Mouse (Mus musculus): ENCODE results near the gene Ccnt1. TPM values are rescaled to one million over a fixed set of nuclear protein-coding genes. Genes with fewer than 3 reads are reported as not detected.
A peak's percentile ranks its signal among the peaks of the same experiment; 100 is the strongest.

Ccnt1 gene
- polyA plus RNA-seq, 1 experiment from 2014 or later: 33.2 TPM

GRCm38 (mm10) chr15:98608058-98608783 is 37.5 kb upstream of the Ccnt1 start:
- WGBS: 9% methylated on average over 10 of the region's 10 CpGs
- Histone ChIP-seq H3K4me3 (peak overlapping the region; percentile 65), H3K27me3 (no peaks in the 10 kb centered on the region), H3K36me3 (peaks cover 12% of the 10 kb centered on the region; the same call in 1 of the 2 replicates), H3K4me2 (peak overlapping the region; percentile 78), H3K9me3 (replicated peaks) (no peaks in the 10 kb centered on the region), H3K4me1 (replicated peaks) (peaks cover 41% of the 10 kb centered on the region), H3K9ac (peak overlapping the region; percentile 93), H3K27ac (peak overlapping the region; percentile 97)
- no peak for ATAC-seq (replicated peaks; ENCODE audit: insufficient number of reproducible peaks, insufficient read depth, low FRiP score, low read depth)

DNA sequence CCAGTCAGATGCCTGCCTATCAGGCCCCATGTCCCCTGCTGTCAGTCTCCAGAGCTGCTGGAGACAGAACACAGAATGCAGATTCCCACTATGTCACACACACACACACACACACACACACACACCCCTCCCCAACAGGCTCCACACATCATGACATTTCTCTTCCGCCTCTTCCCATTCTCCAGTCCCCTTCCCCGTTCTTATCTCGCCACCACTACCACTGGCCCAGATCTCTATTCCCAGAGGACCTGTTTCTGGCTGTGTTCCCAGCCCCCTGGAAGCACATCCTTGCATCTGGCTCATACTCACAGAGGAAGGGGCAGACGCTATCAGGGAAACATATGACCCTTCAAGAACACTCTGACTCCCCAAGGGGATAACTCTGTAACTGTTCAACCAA is 36.8 kb upstream of the Ccnt1 start:
- Histone ChIP-seq H3K4me3 (peak overlapping the region; percentile 65), H3K4me2 (peak overlapping the region; percentile 78), H3K9me3 (replicated peaks) (no peaks in the 10 kb centered on the region), H3K4me1 (replicated peaks) (peaks cover 48% of the 10 kb centered on the region), H3K27me3 (no peaks in the 10 kb centered on the region), H3K9ac (peak overlapping the region; percentile 93), H3K36me3 (peaks cover 13% of the 10 kb centered on the region; the same call in 1 of the 2 replicates), H3K27ac (peak overlapping the region; percentile 97)
- 6% methylated on average over 4 of the region's 4 CpGs for WGBS
- ATAC-seq (replicated peaks; ENCODE audit: insufficient number of reproducible peaks, insufficient read depth, low FRiP score, low read depth): peak; percentile 78

- Histone ChIP-seq H3K4me3 (peak overlapping the region; percentile 65), H3K36me3 (peaks cover 13% of the 10 kb centered on the region; the same call in 1 of the 2 replicates), H3K4me2 (peak overlapping the region; percentile 78), H3K9ac (peak overlapping the region; percentile 53), H3K4me1 (replicated peaks) (peaks cover 55% of the 10 kb centered on the region), H3K27ac (peak overlapping the region; percentile 97), H3K27me3 (no peaks in the 10 kb centered on the region), H3K9me3 (replicated peaks) (no peaks in the 10 kb centered on the region)
- no peak for ATAC-seq (replicated peaks; ENCODE audit: insufficient number of reproducible peaks, insufficient read depth, low FRiP score, low read depth)
- 31% methylated on average over 9 of the region's 9 CpGs for WGBS
These were observed 36.0 kb upstream of the Ccnt1 start for GRCm38 (mm10) chr15:98606739-98607138.

- H3K4me3 ChIP-seq: peak overlapping the region; percentile 65
- no peak; the same call in 1 of the 2 replicates for ATAC-seq (replicated peaks; ENCODE audit: insufficient number of reproducible peaks, insufficient read depth, low FRiP score, low read depth)
- no peaks in the 10 kb centered on the region for H3K27me3 ChIP-seq
- no peaks in the 10 kb centered on the region for H3K9me3 ChIP-seq (replicated peaks)
- 22% methylated on average over 12 of the region's 12 CpGs for WGBS
- H3K4me2 ChIP-seq: peak overlapping the region; percentile 78
- peaks cover 62% of the 10 kb centered on the region for H3K4me1 ChIP-seq (replicated peaks)
- peaks cover 13% of the 10 kb centered on the region; the same call in 1 of the 2 replicates for H3K36me3 ChIP-seq
- peak overlapping the region; percentile 97 for H3K27ac ChIP-seq
- H3K9ac ChIP-seq: peak overlapping the region; percentile 53
These were observed 35.4 kb upstream of the Ccnt1 start for GRCm38 (mm10) chr15:98606051-98606536.

DNA sequence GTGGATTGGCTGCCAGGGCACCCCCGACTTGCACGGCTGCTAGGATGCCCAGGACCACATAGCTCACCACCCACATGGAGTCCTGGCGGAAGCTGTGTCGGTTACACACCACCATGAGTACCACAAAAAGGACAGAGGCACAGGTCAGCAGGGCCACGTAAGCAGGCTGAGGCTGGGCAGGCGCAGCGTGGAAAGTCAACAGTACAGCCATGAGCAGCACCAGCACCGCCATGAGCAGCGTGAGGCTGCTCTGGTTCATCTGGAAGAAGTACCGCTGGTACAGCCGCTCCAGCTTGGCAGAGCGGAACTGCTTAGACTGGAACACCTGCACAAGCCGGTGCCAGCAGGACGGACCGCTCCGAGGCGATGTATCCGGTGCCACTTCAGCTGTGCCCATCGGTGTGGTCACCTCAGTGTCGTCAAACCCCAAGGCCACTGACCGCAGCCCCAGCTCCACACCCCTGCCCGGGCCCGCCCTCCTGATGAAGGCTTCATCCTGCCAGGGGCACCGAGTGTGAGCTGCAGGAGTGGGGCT is 33.4 kb upstream of the Ccnt1 start:
- Histone ChIP-seq H3K9ac (peak overlapping the region; percentile 28; the same call in 1 of the 2 replicates), H3K27ac (peak overlapping the region; percentile 97), H3K4me2 (peak overlapping the region; percentile 78), H3K9me3 (replicated peaks) (no peaks in the 10 kb centered on the region), H3K27me3 (no peaks in the 10 kb centered on the region), H3K4me1 (replicated peaks) (peaks cover 76% of the 10 kb centered on the region), H3K36me3 (peaks cover 32% of the 10 kb centered on the region), H3K4me3 (peak overlapping the region; percentile 65)
- 83% methylated on average over 24 of the region's 24 CpGs for WGBS
- no peak for ATAC-seq (replicated peaks; ENCODE audit: insufficient number of reproducible peaks, insufficient read depth, low FRiP score, low read depth)

DNA sequence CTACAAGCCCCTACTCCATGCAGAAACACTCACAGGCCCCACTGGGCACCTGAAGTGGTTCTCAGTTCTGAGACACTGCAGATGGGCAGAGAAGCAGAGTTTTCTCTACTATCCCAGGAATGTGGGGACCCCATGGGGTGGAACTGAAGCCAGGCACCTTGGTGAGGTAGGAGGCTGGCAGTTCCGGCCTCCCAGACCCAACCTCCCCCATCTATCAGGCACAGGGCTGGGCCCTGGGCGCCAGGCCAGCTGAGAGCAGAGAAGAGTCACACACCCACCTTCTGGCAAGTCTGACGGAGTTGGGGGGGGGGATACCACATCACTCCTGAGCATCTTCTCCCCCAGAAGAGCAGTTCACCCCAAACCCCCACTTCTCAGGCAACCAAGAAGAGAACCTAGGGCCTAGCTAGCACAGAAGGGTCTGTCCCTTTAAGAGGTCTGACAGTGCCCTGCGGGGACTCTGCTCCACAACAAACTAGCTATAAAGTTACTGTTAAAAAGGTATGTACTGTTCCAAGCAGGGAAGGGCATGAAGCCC is 32.3 kb upstream of the Ccnt1 start:
- peak overlapping the region; percentile 78 for H3K4me2 ChIP-seq
- peak overlapping the region; percentile 28 for H3K9ac ChIP-seq
- no peaks in the 10 kb centered on the region for H3K27me3 ChIP-seq
- peaks cover 43% of the 10 kb centered on the region for H3K36me3 ChIP-seq
- H3K4me1 ChIP-seq (replicated peaks): peaks cover 76% of the 10 kb centered on the region
- H3K27ac ChIP-seq: peak overlapping the region; percentile 97
- no peaks in the 10 kb centered on the region for H3K9me3 ChIP-seq (replicated peaks)
- WGBS: 15% methylated on average over 4 of the region's 4 CpGs
- peak overlapping the region; percentile 65 for H3K4me3 ChIP-seq
- ATAC-seq (replicated peaks; ENCODE audit: insufficient number of reproducible peaks, insufficient read depth, low FRiP score, low read depth): no peak

DNA sequence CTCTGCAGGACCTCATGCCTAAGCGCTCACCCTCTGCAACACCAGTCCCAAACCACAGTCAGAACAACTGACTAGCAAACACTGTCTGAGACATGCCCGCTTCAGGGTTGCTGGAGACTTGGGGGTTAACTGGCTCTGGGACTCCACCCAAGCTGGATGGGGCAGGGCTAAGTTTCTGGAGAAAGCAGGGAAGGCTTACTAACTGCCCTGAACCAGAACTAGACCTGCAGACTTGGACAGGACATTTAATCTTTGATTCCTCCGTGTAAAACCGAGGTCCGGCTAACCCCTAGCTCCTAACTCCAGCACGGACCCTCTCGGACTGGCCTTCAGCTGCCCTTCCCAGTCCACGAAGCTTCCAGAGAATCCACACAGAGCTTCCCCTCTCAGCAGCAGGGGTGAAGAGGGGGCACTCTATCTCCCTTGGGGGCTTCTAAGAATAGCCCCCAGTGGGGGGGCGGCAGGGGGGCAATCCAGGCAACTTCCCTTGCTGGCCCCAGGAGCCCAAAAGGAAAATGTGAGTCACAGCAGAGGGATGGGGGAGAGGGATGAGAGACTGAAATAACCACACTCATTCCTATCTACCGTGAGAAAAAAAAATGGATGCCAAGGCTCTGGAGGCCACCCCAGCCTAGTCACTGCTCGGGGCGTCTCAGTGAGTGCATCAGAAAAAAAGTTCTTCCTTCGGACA is 31.6 kb upstream of the Ccnt1 start:
- peak overlapping the region; percentile 65 for H3K4me3 ChIP-seq
- no peaks in the 10 kb centered on the region for H3K9me3 ChIP-seq (replicated peaks)
- H3K4me2 ChIP-seq: peak overlapping the region; percentile 78
- H3K9ac ChIP-seq: peak overlapping the region; percentile 28
- H3K36me3 ChIP-seq: peaks cover 50% of the 10 kb centered on the region
- peak; percentile 54 for ATAC-seq (replicated peaks; ENCODE audit: insufficient number of reproducible peaks, insufficient read depth, low FRiP score, low read depth)
- WGBS: 19% methylated on average over 13 of the region's 13 CpGs
- no peaks in the 10 kb centered on the region for H3K27me3 ChIP-seq
- peak overlapping the region; percentile 97 for H3K27ac ChIP-seq
- H3K4me1 ChIP-seq (replicated peaks): peaks cover 75% of the 10 kb centered on the region

DNA sequence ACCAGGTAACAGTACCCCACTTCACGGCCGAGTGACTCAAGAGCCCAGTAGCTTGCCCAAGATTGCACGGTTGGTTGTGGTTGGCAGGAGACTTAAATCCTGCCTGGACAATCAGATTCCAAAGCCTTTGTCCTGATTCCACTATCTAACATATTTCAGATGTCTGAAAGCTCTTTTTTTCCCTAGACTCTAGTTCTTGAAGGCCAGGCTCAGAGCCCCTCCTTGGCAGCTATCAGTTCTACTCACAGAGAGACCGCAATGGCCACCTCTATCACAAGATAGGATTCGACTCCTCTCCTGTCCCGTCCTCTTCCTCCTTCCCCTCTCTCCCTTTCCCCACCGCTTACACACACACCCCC is 31.1 kb upstream of the Ccnt1 start:
- Histone ChIP-seq H3K9me3 (replicated peaks) (no peaks in the 10 kb centered on the region), H3K4me2 (peak overlapping the region; percentile 78), H3K4me1 (replicated peaks) (peaks cover 69% of the 10 kb centered on the region), H3K9ac (peak overlapping the region; percentile 28), H3K36me3 (peaks cover 55% of the 10 kb centered on the region), H3K4me3 (peak overlapping the region; percentile 65), H3K27ac (peak overlapping the region; percentile 97), H3K27me3 (no peaks in the 10 kb centered on the region)
- 23% methylated on average over 7 of the region's 7 CpGs for WGBS
- no peak for ATAC-seq (replicated peaks; ENCODE audit: insufficient number of reproducible peaks, insufficient read depth, low FRiP score, low read depth)

GRCm38 (mm10) chr15:98600036-98600709 is 29.4 kb upstream of the Ccnt1 start:
- WGBS: 67% methylated on average over 12 of the region's 12 CpGs
- peaks cover 72% of the 10 kb centered on the region for H3K36me3 ChIP-seq
- H3K9ac ChIP-seq: no peak overlapping the region
- no peaks in the 10 kb centered on the region for H3K27me3 ChIP-seq
- no peak overlapping the region for H3K4me2 ChIP-seq
- peaks cover 54% of the 10 kb centered on the region for H3K4me1 ChIP-seq (replicated peaks)
- no peaks in the 10 kb centered on the region for H3K9me3 ChIP-seq (replicated peaks)
- H3K4me3 ChIP-seq: no peak overlapping the region
- H3K27ac ChIP-seq: no peak overlapping the region
- no peak for ATAC-seq (replicated peaks; ENCODE audit: insufficient number of reproducible peaks, insufficient read depth, low FRiP score, low read depth)

GRCm38 (mm10) chr15:98596609-98597008 is 25.9 kb upstream of the Ccnt1 start:
- H3K9ac ChIP-seq: no peak overlapping the region
- WGBS: 88% methylated on average over 14 of the region's 14 CpGs
- H3K27me3 ChIP-seq: no peaks in the 10 kb centered on the region

DNA sequence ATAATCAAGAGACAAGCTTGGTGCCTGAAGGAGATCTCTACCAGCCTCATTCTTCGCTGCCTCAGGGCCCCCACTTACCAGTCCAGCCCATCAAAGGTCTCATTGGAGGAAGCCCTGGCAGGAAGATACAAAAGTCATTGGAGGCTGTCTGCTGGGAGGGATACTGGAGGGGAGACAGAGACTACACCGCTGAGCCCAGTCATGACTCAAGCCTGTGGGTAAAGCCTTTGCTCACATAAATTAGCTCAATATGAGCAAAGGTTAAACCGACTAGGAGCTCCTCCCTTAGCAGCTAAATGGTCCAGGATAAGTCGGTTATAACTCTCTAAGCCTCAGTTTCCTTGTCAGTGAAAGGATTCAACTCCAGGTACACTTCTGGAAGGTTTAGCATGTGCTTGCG is 24.3 kb upstream of the Ccnt1 start:
- Histone ChIP-seq H3K27ac (no peak overlapping the region), H3K4me1 (replicated peaks) (peaks cover 4% of the 10 kb centered on the region), H3K9me3 (replicated peaks) (no peaks in the 10 kb centered on the region), H3K4me3 (no peak overlapping the region), H3K4me2 (no peak overlapping the region), H3K9ac (no peak overlapping the region), H3K27me3 (no peaks in the 10 kb centered on the region), H3K36me3 (peaks cover 99% of the 10 kb centered on the region)
- 86% methylated on average over 5 of the region's 5 CpGs for WGBS
- no peak for ATAC-seq (replicated peaks; ENCODE audit: insufficient number of reproducible peaks, insufficient read depth, low FRiP score, low read depth)

More at GRCm38 (mm10) chr15:98596609-98597008, 25.9 kb upstream of the Ccnt1 start:
- Histone ChIP-seq H3K27ac (no peak overlapping the region), H3K4me1 (replicated peaks) (peaks cover 19% of the 10 kb centered on the region), H3K4me2 (no peak overlapping the region), H3K4me3 (no peak overlapping the region), H3K36me3 (peaks cover 94% of the 10 kb centered on the region), H3K9me3 (replicated peaks) (no peaks in the 10 kb centered on the region)
- no peak for ATAC-seq (replicated peaks; ENCODE audit: insufficient number of reproducible peaks, insufficient read depth, low FRiP score, low read depth)
